Mouse (Mus musculus) cortical plate, adult 2 months (tissue): ENCODE data around the gene Samd4b. TPM values are rescaled to one million over a fixed set of nuclear protein-coding genes. Genes with fewer than 3 reads are reported as not detected.

Source experiments
- H3K27ac ChIP-seq: fragments of 200-500 bp; 2 replicates; pipeline ENCODE4 v1.5.1; 2012; ENCODE audit warnings: low read length, control low read depth, inconsistent platforms; ENCODE audit not compliant: insufficient read depth
- H3K4me1 ChIP-seq: fragments of 200-500 bp; 2 replicates; pipeline ENCODE4 v1.6.1; 2011; ENCODE audit warnings: low read length; ENCODE audit not compliant: control insufficient read depth, insufficient read depth
- H3K4me3 ChIP-seq: fragments of 200-500 bp; 2 replicates; pipeline ENCODE4 v1.5.1; 2011; ENCODE audit warnings: mild to moderate bottlenecking, low read length, control low read depth; ENCODE audit not compliant: insufficient read depth
- CTCF ChIP-seq: fragments of 200-500 bp; IDR thresholded peaks from 2 replicates; pipeline ENCODE4 v1.5.1; 2011; ENCODE audit warnings: mild to moderate bottlenecking, control low read depth, low read length; ENCODE audit not compliant: insufficient read depth; ENCODE audit errors: extremely low read depth
- POLR2A ChIP-seq: fragments of 200-500 bp; IDR thresholded peaks from 2 replicates; pipeline ENCODE4 v1.6.1; 2011; ENCODE audit warnings: mild to moderate bottlenecking, low read length, control low read depth; ENCODE audit not compliant: insufficient read depth; ENCODE audit errors: extremely low read depth
- polyA plus RNA-seq: library from polyadenylated mRNA; depleted of rRNA; stranded (reverse); fragments of >200 nt; gene quantifications from 2 replicates; pipeline ENCODE4 v1.2.3, GENCODE M21; 2012

Gene Samd4b
- polyA plus RNA-seq, 1 experiment: 63.8 TPM

DNA sequence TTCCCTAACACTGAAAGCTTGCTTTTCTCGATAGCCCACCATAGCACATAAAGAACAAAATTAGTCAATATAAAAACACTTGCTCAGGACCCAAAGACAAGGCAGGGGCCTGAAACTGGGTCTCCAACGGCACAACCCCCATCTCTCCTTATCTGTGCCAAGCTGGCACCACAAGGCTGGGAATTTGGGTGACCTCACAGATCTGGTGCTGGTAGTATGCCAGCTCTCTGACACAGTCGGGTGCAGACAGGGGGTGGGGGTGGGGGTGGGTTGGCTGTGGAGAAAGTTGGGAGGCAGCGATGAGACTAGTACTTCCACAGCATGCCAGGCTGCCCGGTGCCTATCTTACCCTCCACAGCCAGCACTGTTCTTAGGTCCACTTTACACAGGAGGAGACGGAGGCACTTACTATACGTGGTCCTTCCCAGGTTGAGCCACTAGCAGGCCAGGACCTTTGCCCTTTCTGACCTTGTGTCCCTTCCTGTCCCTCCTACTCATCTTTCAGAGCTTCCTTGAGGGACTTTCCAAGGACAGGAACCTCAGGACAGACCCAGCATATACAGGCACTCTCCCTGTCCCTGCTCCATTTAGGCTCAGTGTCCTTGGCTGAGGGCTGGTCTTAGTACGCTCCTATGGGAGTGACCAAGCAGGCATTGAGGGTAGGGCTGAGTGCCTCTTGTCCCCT lies 2.1 kb downstream of the Samd4b start:
- Histone ChIP-seq H3K4me1 (0 out of 2 replicates have a peak, but pooled peaks cover 2% of the 10 kb centered on the region), H3K4me3 (no peak overlapping the region; the same call in 1 of the 2 replicates), H3K27ac (no peak overlapping the region; the same call in 1 of the 2 replicates)
- TF ChIP-seq CTCF (no peak), POLR2A (no peak)

DNA sequence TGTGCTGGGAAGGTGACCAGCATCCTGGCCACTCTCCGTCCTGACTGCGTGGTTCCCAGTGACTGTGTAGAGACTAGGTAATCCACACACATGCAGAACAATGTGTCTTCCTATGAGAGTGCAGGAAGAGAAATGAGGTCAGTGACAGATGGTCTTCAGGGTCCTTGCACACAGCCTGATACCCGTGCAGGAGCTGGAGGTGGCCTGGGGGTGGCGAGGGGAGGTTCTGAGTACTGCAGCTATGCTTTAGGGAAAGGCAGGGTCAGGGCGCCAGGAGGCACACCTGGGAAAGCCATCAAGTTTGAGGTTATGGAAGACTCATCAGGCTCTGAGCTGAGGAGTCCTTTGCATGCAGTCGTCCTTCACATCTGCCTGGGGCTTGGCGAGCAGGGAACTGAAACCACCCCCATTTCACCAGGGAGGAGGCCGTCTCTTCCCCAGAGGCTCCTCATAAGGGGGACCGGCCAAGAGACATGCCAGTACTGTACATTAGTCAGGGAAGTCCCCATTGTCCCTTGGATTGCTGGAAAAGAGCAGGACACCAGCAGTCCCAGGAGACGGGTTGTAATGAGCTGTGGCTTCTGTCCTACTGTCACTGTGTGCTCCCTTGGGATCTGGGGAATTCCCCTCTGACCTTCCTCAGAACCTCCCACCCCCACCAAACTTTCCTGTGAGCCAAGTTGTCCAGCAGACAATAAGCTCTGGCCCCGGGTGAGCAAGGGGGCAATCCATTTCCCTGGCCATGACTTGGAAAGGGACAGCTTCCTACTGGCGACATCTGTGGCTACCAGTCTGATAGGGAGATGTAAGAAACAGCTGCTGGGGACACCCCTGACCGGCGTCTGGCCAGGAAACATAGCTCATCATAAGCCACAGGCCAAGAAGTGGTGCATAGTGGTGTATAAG lies 4.5 kb downstream of the Samd4b start:
- Histone ChIP-seq H3K4me1 (0 out of 2 replicates have a peak, but pooled peaks cover 2% of the 10 kb centered on the region), H3K4me3 (no peak overlapping the region), H3K27ac (no peak overlapping the region)
- no peak for TF ChIP-seq CTCF
- TF ChIP-seq POLR2A: no peak

DNA sequence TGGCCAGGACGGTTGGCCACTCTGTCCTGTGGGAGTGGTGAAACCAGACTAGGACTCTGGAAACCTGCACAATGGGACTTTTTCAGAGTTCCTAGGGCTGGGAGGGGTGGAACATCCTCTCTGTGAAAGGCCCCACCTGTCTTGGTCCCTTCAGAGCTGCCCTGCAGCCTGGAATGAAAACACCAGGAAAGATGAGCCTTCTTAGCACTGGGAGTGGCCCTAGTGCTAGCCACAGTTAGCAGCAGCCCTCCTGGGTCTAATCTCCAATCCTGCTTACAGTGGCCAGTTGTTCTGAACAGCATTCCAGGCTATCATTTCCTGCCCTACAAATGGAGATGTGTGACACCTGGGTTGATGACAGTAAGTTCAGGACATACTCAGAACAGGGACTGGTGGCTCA lies 6.1 kb downstream of the Samd4b start:
- Histone ChIP-seq H3K27ac (no peak overlapping the region), H3K4me3 (no peak overlapping the region), H3K4me1 (peaks cover 6% of the 10 kb centered on the region)
- TF ChIP-seq POLR2A: no peak
- no peak for TF ChIP-seq CTCF

DNA sequence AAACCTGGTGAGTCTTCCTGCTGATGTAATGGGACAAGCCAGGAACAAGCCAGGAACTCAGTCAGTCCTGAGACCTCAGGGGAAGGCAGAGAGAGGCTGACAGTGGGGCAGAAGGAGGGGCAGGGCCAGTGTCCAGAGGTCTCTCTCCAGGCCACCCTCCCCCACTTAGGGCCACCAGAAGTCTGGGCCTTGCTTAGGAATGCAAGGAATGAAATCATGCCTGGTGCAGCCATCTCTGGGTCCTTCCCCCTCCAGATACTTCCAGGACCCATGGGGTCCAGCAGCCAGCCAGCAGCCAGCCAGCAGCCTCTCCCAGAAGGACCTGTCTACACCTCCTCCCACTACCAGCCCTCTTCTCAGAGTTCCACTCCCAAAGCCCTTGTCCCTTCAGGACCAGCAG lies 10.3 kb downstream of the Samd4b start:
- Histone ChIP-seq H3K4me3 (no peak overlapping the region), H3K27ac (no peak overlapping the region), H3K4me1 (peaks cover 6% of the 10 kb centered on the region)
- TF ChIP-seq POLR2A (no peak), CTCF (no peak)

DNA sequence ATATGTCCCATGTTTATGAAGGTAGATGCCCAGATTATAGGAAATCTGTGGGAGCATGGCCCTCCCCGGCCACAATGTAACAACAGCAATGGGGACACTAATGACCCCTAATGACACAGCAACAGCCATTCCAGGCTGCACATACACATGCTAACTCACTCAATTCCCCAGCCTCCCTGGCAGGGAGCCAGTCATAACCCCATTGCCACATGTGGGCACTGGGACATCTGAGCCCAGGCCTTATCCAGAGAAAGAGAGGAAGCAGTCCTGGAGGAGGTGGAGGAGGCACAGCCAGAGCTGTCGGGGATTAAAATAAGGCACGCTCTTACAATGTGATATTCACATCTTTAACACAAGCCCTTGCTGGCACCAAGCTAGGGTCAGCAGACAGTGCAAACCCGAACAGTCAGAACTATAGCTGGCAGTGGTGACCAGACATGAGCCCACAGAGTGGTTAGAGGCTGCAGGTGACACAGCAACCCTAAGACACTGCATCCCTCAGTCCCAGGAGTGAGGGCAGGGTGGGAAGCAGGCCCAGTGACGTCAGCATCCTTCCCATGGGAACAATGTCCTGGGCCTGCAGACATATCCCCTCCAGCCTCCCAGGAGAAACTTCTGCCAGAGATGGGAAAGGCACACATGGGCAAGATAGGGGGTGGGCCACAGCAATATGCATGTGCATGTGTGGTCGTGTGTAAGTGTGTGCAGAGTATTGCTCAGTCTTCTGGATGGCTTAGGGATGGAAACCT lies 11.1 kb downstream of the Samd4b start:
- TF ChIP-seq POLR2A (no peak), CTCF (no peak)
- H3K4me1 ChIP-seq: peaks cover 6% of the 10 kb centered on the region
- peak overlapping the region; percentile 27; the same call in 1 of the 2 replicates for H3K27ac ChIP-seq
- H3K4me3 ChIP-seq: no peak overlapping the region

DNA sequence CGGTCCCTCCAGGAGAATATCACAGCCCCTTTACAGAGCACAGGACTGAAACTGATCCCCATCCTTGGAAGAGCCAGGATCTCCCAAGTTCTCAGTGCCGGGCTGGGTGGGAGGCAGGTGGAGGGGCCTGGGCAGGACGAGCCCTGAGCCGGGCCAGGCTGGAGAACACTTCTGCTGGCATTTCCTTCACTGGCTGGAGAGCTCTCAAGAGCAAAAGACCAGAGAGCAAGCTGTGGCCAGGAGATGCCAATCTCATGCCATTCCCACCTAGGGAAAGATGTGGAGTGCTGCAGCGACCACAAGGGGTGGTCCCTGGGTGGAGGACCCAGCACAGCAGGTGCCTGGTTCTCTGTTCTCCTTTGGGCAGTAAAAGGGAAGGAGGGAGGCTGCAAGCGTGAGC lies 12.9 kb downstream of the Samd4b start:
- Histone ChIP-seq H3K4me1 (peaks cover 6% of the 10 kb centered on the region), H3K4me3 (no peak overlapping the region), H3K27ac (no peak overlapping the region)
- TF ChIP-seq CTCF: no peak
- no peak for TF ChIP-seq POLR2A

DNA sequence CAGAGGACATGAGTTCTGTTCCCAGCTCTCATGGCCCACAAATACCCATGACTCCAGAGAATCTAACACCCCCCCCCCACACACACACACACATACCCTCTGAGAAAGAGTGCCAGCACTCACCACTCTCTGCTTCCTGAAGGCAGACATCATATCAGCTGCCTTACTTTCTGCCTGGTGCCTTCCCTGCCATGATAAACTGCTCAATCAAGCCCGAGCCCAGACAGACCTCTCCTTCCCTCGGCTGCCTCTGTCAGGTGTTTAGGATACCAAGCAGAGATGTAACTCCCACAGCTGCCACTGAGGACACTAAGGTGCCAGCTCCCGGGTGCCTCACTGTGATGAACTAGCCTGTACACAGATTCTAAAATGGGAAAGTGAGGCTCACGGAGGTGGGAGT lies 13.5 kb downstream of the Samd4b start:
- no peak overlapping the region for H3K27ac ChIP-seq
- no peak for TF ChIP-seq CTCF
- TF ChIP-seq POLR2A: no peak
- peaks cover 6% of the 10 kb centered on the region for H3K4me1 ChIP-seq
- H3K4me3 ChIP-seq: no peak overlapping the region

DNA sequence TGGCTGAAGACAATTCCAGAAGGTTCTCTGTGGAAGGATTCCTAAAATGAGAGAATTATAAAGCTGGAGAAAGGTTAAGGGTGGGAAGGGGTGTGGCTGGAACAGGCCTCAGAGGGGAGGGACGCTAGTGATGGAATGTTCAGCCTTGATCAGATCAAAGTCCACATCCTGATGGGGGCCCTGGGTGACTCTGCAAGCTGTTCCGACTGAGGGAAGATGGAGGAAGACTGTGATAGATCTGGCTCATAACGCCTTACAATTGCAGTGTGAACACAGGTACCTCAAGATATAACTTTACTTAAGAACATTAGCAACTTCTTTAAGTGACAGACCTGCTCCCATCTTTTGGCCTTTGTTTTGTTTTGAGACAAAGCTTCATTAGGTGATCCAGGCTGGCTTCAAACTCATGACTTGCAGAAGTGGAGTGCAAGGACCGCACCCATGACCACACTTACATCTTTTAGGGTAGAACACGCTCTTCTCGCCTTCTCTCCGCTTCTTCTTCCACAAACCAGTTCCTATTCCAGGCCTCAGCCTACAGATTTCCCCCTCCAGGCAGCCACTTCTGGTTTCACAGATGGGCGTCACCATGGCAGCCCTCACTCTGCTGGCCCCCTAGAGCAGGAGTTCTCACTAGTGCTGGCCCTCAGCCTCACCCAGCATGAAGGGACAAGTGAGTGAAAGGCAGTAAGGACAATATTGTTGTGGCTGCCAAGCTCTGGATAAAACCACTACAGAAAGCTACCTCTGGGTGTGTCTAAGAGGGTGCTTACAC lies 14.2 kb downstream of the Samd4b start:
- H3K27ac ChIP-seq: no peak overlapping the region
- TF ChIP-seq POLR2A (no peak), CTCF (no peak)
- H3K4me3 ChIP-seq: no peak overlapping the region
- peaks cover 6% of the 10 kb centered on the region for H3K4me1 ChIP-seq

DNA sequence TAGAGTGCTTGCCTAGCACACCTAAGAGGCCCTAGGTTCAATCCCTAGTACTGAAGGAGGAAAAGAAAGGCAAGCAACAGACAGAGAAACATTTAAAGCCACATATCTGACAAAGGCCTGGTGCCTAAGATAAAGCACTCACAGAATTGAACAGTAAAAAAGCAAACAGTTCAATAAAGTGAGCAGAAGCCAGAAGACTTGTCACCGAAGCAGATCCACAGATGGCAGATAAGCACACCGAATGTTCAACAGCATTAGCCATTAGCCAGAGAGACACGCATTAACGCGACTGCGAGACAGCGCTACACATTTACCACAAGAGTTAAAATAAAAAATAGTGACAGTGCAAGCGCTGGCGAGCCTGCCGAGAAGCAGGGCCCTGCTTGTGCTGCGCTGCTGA lies 15.1 kb downstream of the Samd4b start:
- Histone ChIP-seq H3K4me3 (no peak overlapping the region), H3K4me1 (peaks cover 6% of the 10 kb centered on the region), H3K27ac (no peak overlapping the region)
- TF ChIP-seq POLR2A (no peak), CTCF (no peak)
